Mouse (Mus musculus) neural tube, embryonic 12.5 days (tissue): ENCODE results near the gene Arfgap2. TPM values are rescaled to one million over a fixed set of nuclear protein-coding genes. Genes with fewer than 3 reads are reported as not detected.
"Not testable (repeated sequence)": the region's sequence is repeated elsewhere in the genome, so short reads cannot be mapped to it uniquely, and the experiment has no call there.

ENCODE experiments used
- ATAC-seq: fragments of 200-750 bp; cut with Nextera tagmentation; 2 replicates; pipeline ENCODE4 v1.8.0; 2017; ENCODE audit warnings: low read depth, mild to moderate bottlenecking, moderate TSS enrichment, moderate library complexity; ENCODE audit not compliant: low FRiP score
- H3K27ac ChIP-seq: fragments of 300-500 bp; sonication (generic); 2 replicates; pipeline ENCODE4 v1.5.1; 2016
- H3K27me3 ChIP-seq: fragments of 300-500 bp; sonication (generic); replicated peaks from 2 replicates; pipeline ENCODE4 v1.6.1; 2016; ENCODE audit warnings: mild to moderate bottlenecking
- H3K36me3 ChIP-seq: fragments of 300-500 bp; sonication (generic); 2 replicates; pipeline ENCODE4 v1.6.1; 2016; ENCODE audit warnings: mild to moderate bottlenecking
- H3K4me1 ChIP-seq: fragments of 300-500 bp; sonication (generic); 2 replicates; pipeline ENCODE4 v1.6.1; 2016
- H3K4me2 ChIP-seq: fragments of 300-500 bp; sonication (generic); replicated peaks from 2 replicates; pipeline ENCODE4 v1.6.1; 2016; ENCODE audit warnings: mild to moderate bottlenecking
- H3K4me3 ChIP-seq: fragments of 300-500 bp; sonication (generic); 2 replicates; pipeline ENCODE4 v1.5.1; 2016
- H3K9ac ChIP-seq: fragments of 300-500 bp; sonication (generic); 2 replicates; pipeline ENCODE4 v1.6.1; 2016; ENCODE audit warnings: mild to moderate bottlenecking
- H3K9me3 ChIP-seq: fragments of 300-500 bp; sonication (generic); 2 replicates; pipeline ENCODE4 v1.6.1; 2016; ENCODE audit warnings: mild to moderate bottlenecking
- WGBS: fragments of 180-500 bp; shearing (Covaris S2); methylation state at CpG from one replicate; pipeline ENCODE4 v1.1.7; 2016; 5-methylcytosine and 5-hydroxymethylcytosine counted together
- polyA plus RNA-seq: library from polyadenylated mRNA; unstranded; fragments of >200 nt; fragmentation: Nextera tagmentation; extraction: Ambion mirVana; gene quantifications from 2 replicates; pipeline ENCODE4 v1.2.1, GENCODE M21; 2016

The Arfgap2 gene
- 79.6 and 81.0 TPM in 2 replicates for polyA plus RNA-seq

DNA sequence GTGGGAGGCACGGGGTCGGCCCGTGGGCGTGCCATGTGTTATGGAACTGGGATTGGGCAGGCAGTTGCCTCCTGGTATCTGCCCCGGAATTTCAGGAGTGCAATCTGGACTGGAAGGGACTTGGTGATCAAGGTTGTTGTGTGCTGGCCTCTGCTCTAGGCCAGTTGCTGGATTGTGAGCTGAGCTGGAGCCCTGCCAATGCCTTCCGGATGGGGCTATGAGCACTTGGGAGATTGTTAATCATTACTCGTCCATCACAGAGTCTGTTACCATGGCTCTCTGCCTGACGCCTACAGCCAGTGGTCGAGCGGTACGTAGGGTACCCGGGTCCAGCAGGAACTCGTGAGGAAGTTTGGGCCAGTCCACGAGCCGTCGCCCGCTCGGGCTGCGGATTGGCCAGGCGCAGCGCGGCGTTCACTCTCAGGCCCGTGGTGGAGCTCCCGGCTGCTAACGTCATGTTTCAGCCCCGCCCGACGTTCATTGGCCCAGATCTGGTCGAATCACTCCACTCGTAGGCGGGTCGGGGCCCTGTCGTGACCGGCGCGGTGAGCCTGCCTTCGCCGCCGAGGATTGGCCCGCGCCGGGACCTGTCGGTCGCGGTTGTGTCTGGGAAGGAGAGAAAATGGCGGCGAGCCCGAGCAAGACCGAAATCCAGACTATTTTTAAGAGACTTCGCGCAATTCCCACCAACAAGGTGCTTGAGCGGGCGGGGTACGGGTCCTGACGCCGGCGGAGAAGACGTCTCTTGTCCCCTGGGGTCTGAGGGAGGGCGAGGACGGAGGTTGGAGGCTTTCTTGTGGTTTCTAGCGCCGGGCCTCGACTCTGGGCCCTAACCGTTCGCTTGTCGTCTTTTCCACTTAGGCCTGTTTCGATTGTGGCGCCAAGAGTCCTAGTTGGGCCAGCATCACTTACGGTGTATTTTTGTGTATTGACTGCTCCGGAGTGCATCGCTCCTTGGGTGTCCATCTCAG, at the start of gene Arfgap2:
TSS of gene Arfgap2 (plus strand) at position 264 of the 971 bp plus-strand sequence.
- peak within 1 kb of the TSS; percentile 90 for H3K9ac ChIP-seq
- peak within 1 kb of the TSS; percentile 84 for H3K27ac ChIP-seq
- ATAC-seq = peak; percentile 99
- no peaks in the 10 kb centered on the region for H3K27me3 ChIP-seq
- H3K4me2 ChIP-seq = peak within 1 kb of the TSS; percentile 85
- no peaks in the 10 kb centered on the region for H3K9me3 ChIP-seq
- H3K4me1 ChIP-seq = peaks cover 20% of the 10 kb centered on the region
- 2% methylated on average over 72 of the region's 72 CpGs for WGBS
- peaks cover 37% of the 10 kb centered on the region for H3K36me3 ChIP-seq
- peak within 1 kb of the TSS; percentile 90 for H3K4me3 ChIP-seq

GRCm38 (mm10) chr2:91217032-91217431, 47.7 kb upstream of the Arfgap2 start:
- no peak for ATAC-seq

GRCm38 (mm10) chr2:91220501-91220900, 44.3 kb upstream of the Arfgap2 start:
- H3K36me3 ChIP-seq = peaks cover 7% of the 10 kb centered on the region
- no peak overlapping the region for H3K27ac ChIP-seq
- 96% methylated on average over 3 of the region's 3 CpGs for WGBS
- H3K4me2 ChIP-seq = no peak overlapping the region
- no peaks in the 10 kb centered on the region for H3K4me1 ChIP-seq
- no peak overlapping the region for H3K4me3 ChIP-seq
- H3K9ac ChIP-seq = no peak overlapping the region
- no peaks in the 10 kb centered on the region for H3K27me3 ChIP-seq
- H3K9me3 ChIP-seq = no peaks in the 10 kb centered on the region
- no peak for ATAC-seq

More at GRCm38 (mm10) chr2:91217032-91217431, 47.7 kb upstream of the Arfgap2 start:
- H3K36me3 ChIP-seq = peaks cover 30% of the 10 kb centered on the region
- no peaks in the 10 kb centered on the region for H3K4me1 ChIP-seq
- 57% methylated on average over 4 of the region's 4 CpGs for WGBS
- no peak overlapping the region for H3K4me3 ChIP-seq
- H3K4me2 ChIP-seq = no peak overlapping the region
- H3K27me3 ChIP-seq = no peaks in the 10 kb centered on the region
- H3K9ac ChIP-seq = no peak overlapping the region
- no peaks in the 10 kb centered on the region for H3K9me3 ChIP-seq
- no peak overlapping the region for H3K27ac ChIP-seq

DNA sequence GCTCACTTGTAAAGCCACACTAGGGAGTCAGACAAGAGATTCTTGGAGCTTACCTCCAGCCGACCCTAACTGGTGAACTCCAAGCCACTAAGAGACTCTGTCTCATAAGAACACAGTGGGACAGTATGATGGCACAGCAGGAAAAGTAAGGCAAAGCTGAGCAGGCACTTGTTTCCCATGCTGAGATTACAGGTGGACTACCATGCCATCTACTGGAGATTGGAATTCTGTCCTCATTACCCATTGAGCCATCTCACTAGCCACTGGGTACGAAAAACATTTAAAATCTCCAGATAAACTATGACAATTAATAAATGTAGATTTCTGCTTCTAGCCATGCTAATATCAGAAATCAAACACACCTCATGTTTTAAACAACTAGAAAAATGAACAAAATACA, 41.2 kb upstream of the Arfgap2 start:
- no peak overlapping the region for H3K9ac ChIP-seq
- no peaks in the 10 kb centered on the region for H3K9me3 ChIP-seq
- no peak overlapping the region for H3K4me3 ChIP-seq
- H3K27ac ChIP-seq = no peak overlapping the region
- H3K4me1 ChIP-seq = no peaks in the 10 kb centered on the region
- H3K27me3 ChIP-seq = no peaks in the 10 kb centered on the region
- no peak for ATAC-seq
- H3K4me2 ChIP-seq = no peak overlapping the region
- no peaks in the 10 kb centered on the region for H3K36me3 ChIP-seq
- WGBS = 86% methylated on average over 2 of the region's 2 CpGs

DNA sequence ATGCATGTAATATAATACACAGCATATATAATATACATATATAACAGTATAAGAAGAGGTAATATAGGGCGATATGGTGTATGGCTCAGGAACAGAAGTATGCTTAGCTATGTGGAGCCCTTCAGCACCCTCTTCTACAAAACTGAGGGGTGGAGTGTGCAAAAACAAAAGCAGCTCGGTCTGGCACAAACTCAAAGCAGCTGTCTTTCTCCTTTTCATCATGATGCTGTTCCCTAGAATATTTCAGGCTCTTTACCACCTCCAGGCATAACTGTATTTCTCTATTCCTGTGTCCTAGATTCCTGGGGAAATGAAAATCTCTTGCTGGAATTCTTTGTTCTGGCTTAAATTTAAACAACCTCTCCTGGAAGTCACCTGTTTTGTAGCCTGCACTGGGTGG, 35.0 kb upstream of the Arfgap2 start:
- H3K4me2 ChIP-seq = no peak overlapping the region
- H3K4me3 ChIP-seq = no peak overlapping the region
- WGBS = 85% methylated on average over 2 of the region's 2 CpGs
- H3K9me3 ChIP-seq = no peaks in the 10 kb centered on the region
- H3K4me1 ChIP-seq = no peaks in the 10 kb centered on the region
- ATAC-seq = no peak
- no peak overlapping the region for H3K9ac ChIP-seq
- H3K27ac ChIP-seq = no peak overlapping the region
- H3K27me3 ChIP-seq = no peaks in the 10 kb centered on the region
- peaks cover 6% of the 10 kb centered on the region; the same call in 1 of the 2 replicates for H3K36me3 ChIP-seq

GRCm38 (mm10) chr2:91236601-91237510, 27.9 kb upstream of the Arfgap2 start, which contains the start of gene Ddb2:
Gene Ddb2, minus strand, starts transcription at chr2:91236982.
- peak within 1 kb of the TSS; percentile 47 for H3K4me3 ChIP-seq
- under 1% methylated on average over 48 of the region's 48 CpGs for whole genome bisulfite sequencing
- no peaks in the 10 kb centered on the region for H3K27me3 ChIP-seq
- H3K27ac ChIP-seq = peak within 1 kb of the TSS; percentile 72
- peak within 1 kb of the TSS; percentile 79 for H3K4me2 ChIP-seq
- no peaks in the 10 kb centered on the region for H3K9me3 ChIP-seq
- peak within 1 kb of the TSS; percentile 33 for H3K9ac ChIP-seq
- ATAC-seq = peak; percentile 97
- peaks cover 6% of the 10 kb centered on the region; the same call in 1 of the 2 replicates for H3K36me3 ChIP-seq
- H3K4me1 ChIP-seq = no peaks in the 10 kb centered on the region

DNA sequence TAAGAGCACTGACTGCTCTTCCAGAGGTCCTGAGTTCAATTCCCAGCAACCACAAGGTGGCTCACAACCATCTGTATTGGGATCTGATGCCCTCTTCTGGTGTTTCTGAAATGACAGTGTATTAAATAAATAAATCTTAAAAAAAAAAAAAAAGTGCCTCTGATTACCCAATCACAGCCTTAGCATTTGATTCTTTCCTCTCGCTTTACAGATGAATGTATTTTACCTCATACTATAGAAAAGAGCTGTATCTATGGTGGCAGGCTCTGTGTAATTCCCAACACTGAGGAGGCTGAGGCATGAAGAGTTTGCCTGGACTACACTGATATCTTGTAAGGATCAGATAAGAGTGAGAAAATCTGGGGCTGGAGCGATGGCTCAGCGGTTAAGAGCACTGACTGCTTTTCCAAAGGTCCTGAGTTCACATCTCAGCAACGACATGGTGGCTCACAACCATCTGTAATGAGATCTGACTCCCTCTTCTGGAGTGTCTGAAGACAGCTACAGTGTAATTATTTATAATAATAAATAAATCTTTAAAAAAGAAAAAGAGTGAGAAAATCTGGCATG, 27.2 kb upstream of the Arfgap2 start:
- Histone ChIP-seq H3K4me2 (peak overlapping the region; percentile 79), H3K4me3 (peak overlapping the region; percentile 47), H3K27ac (0 out of 2 replicates have a peak overlapping the region, but pooled peaks have one; percentile 72), H3K9ac (peak overlapping the region; percentile 33; the same call in 1 of the 2 replicates)
- not testable (repeated sequence) for H3K27me3 ChIP-seq, H3K9me3 ChIP-seq, H3K36me3 ChIP-seq, H3K4me1 ChIP-seq
- ATAC-seq = peak; percentile 31
- WGBS = 29% methylated on average over 4 of the region's 4 CpGs

GRCm38 (mm10) chr2:91242547-91242946, 22.2 kb upstream of the Arfgap2 start:
- Histone ChIP-seq H3K27ac (no peak overlapping the region), H3K4me1 (peaks cover 4% of the 10 kb centered on the region; the same call in 1 of the 2 replicates), H3K36me3 (no peaks in the 10 kb centered on the region), H3K9ac (no peak overlapping the region), H3K4me3 (no peak overlapping the region), H3K4me2 (no peak overlapping the region), H3K27me3 (no peaks in the 10 kb centered on the region), H3K9me3 (no peaks in the 10 kb centered on the region)
- WGBS = 59% methylated on average over 5 of the region's 5 CpGs
- no peak for ATAC-seq

- ATAC-seq = peak; percentile 64; the same call in 1 of the 2 replicates
- Histone ChIP-seq H3K4me2 (no peak overlapping the region), H3K9me3 (no peaks in the 10 kb centered on the region), H3K4me1 (peaks cover 4% of the 10 kb centered on the region; the same call in 1 of the 2 replicates), H3K9ac (no peak overlapping the region), H3K4me3 (no peak overlapping the region), H3K36me3 (no peaks in the 10 kb centered on the region), H3K27me3 (no peaks in the 10 kb centered on the region), H3K27ac (no peak overlapping the region)
- WGBS = 58% methylated on average over 3 of the region's 3 CpGs
Observed at GRCm38 (mm10) chr2:91243416-91243815, 21.4 kb upstream of the Arfgap2 start.

GRCm38 (mm10) chr2:91244557-91245228, 20.1 kb upstream of the Arfgap2 start:
- no peak overlapping the region for H3K4me3 ChIP-seq
- H3K4me2 ChIP-seq = no peak overlapping the region
- no peak overlapping the region for H3K27ac ChIP-seq
- no peaks in the 10 kb centered on the region for H3K36me3 ChIP-seq
- no peaks in the 10 kb centered on the region for H3K27me3 ChIP-seq
- peaks cover 4% of the 10 kb centered on the region; the same call in 1 of the 2 replicates for H3K4me1 ChIP-seq
- no peak for ATAC-seq
- no peaks in the 10 kb centered on the region for H3K9me3 ChIP-seq
- 82% methylated on average over 5 of the region's 5 CpGs for WGBS
- H3K9ac ChIP-seq = no peak overlapping the region

- Histone ChIP-seq H3K4me2 (no peak overlapping the region), H3K4me1 (peaks cover 2% of the 10 kb centered on the region; the same call in 1 of the 2 replicates), H3K9me3 (no peaks in the 10 kb centered on the region), H3K4me3 (no peak overlapping the region), H3K9ac (no peak overlapping the region), H3K36me3 (no peaks in the 10 kb centered on the region), H3K27me3 (peaks cover 5% of the 10 kb centered on the region; the same call in 1 of the 2 replicates), H3K27ac (no peak overlapping the region)
- ATAC-seq = no peak
- WGBS = 90% methylated on average over 4 of the region's 4 CpGs
Observed at GRCm38 (mm10) chr2:91248366-91248765, 16.4 kb upstream of the Arfgap2 start.
